In genomic region chr3:134000595-134000994, GRCm38 (mm10) we compare ENCODE assay signal across 29 mouse cellular contexts.
"Had no signal": no experiment of that assay in that cellular context is flagged by ENCODE, and none has a peak within 500 bp of the region (broad histone marks: within the 10 kb centered on the region; RNA-seq: fewer than 3 reads in every experiment).

No protein-coding gene starts in this region.

- H3K4me3 ChIP-seq: limb, embryonic 10.5 days; limb, embryonic 12.5 days; limb, embryonic 13.5 days; limb, embryonic 15.5 days; liver, embryonic 12.5 days; liver, embryonic 13.5 days; liver, embryonic 15.5 days; lung, embryonic 15.5 days; megakaryocyte, embryonic 14.5 days; midbrain, embryonic 10.5 days; midbrain, embryonic 12.5 days; midbrain, embryonic 15.5 days; myocyte; neural tube, embryonic 12.5 days had no signal

- H3K4me1 ChIP-seq: limb, embryonic 10.5 days; limb, embryonic 15.5 days; liver, embryonic 12.5 days; liver, embryonic 13.5 days; liver, embryonic 15.5 days; lung, embryonic 15.5 days; megakaryocyte, embryonic 14.5 days; midbrain, embryonic 10.5 days; midbrain, embryonic 12.5 days; midbrain, embryonic 15.5 days; neural tube, embryonic 12.5 days had no signal

- ATAC-seq: liver, embryonic 12.5 days; liver, postnatal 0 days; lung, postnatal 0 days had no signal

- DNase-seq: left cerebral cortex, postnatal 4 days; liver; liver, embryonic 13.5 days; liver, postnatal 0 days; lung, adult 18-20 months; lung, adult 2 months; lung, embryonic 14.5 days; lung, postnatal 10 days; lung, postnatal 14 days; lung, postnatal 36 days; lung, postnatal 4 days had no signal

- H3K27ac ChIP-seq: limb, embryonic 10.5 days; limb, embryonic 12.5 days; limb, embryonic 13.5 days; limb, embryonic 15.5 days; liver, embryonic 12.5 days; liver, embryonic 13.5 days; liver, embryonic 14.5 days; liver, embryonic 15.5 days; lung, embryonic 15.5 days; macrophage; midbrain, embryonic 10.5 days; midbrain, embryonic 12.5 days; midbrain, embryonic 15.5 days; neural tube, embryonic 12.5 days had no signal

- H3K4me2 ChIP-seq: limb, embryonic 12.5 days; limb, embryonic 13.5 days; limb, embryonic 15.5 days; liver, embryonic 11.5 days; liver, embryonic 12.5 days; liver, embryonic 13.5 days; liver, embryonic 15.5 days; lung, embryonic 14.5 days; lung, embryonic 15.5 days; midbrain, embryonic 11.5 days; midbrain, embryonic 12.5 days; midbrain, embryonic 15.5 days; neural tube, embryonic 12.5 days had no signal

- H3K27me3 ChIP-seq: limb, embryonic 12.5 days; limb, embryonic 13.5 days; limb, embryonic 15.5 days; liver, embryonic 12.5 days; liver, embryonic 13.5 days; liver, embryonic 15.5 days; lung, embryonic 15.5 days; megakaryocyte, embryonic 14.5 days; midbrain, embryonic 12.5 days; midbrain, embryonic 15.5 days; neural tube, embryonic 12.5 days had no signal

- H3K9me3 ChIP-seq: limb, embryonic 10.5 days; limb, embryonic 12.5 days; limb, embryonic 13.5 days; limb, embryonic 15.5 days; liver, embryonic 12.5 days; liver, embryonic 13.5 days; liver, embryonic 15.5 days; lung, embryonic 15.5 days; midbrain, embryonic 10.5 days; midbrain, embryonic 12.5 days; midbrain, embryonic 15.5 days; neural tube, embryonic 12.5 days had no signal

- H3K9ac ChIP-seq: limb, embryonic 12.5 days; limb, embryonic 13.5 days; limb, embryonic 15.5 days; liver, embryonic 12.5 days; liver, embryonic 13.5 days; liver, embryonic 14.5 days; liver, embryonic 15.5 days; liver, postnatal 0 days; lung, embryonic 14.5 days; lung, embryonic 15.5 days; midbrain, embryonic 12.5 days; midbrain, embryonic 15.5 days; neural tube, embryonic 12.5 days had no signal

- H3K36me3 ChIP-seq: limb, embryonic 10.5 days; limb, embryonic 12.5 days; limb, embryonic 13.5 days; limb, embryonic 15.5 days; liver, embryonic 12.5 days; liver, embryonic 13.5 days; liver, embryonic 15.5 days; lung, embryonic 15.5 days; midbrain, embryonic 10.5 days; midbrain, embryonic 12.5 days; midbrain, embryonic 15.5 days; neural tube, embryonic 12.5 days had no signal
